Mouse (Mus musculus): ENCODE data around the gene Pten. TPM values are rescaled to one million over a fixed set of nuclear protein-coding genes. Genes with fewer than 3 reads are reported as not detected.
A peak's percentile ranks its signal among the peaks of the same experiment; 100 is the strongest.

The Pten gene
- total and polyA plus RNA-seq, 3 experiments = 24.1 to 41.5 (median 36.8) TPM

GRCm38 (mm10) chr19:32848041-32848440, 90.7 kb downstream of the Pten start:
- Histone ChIP-seq H3K4me2 (ENCODE audit: insufficient read depth, low read depth, poor library complexity, severe bottlenecking) (no peak overlapping the region), H3K4me3 (replicated peaks in 1 of 3; ENCODE audit: low read depth in 2 of 3, low read length in 2 of 3, poor library complexity in 1 of 3) (no peak overlapping the region), H3K27ac (ENCODE audit: insufficient read depth, low read depth) (no peak overlapping the region), H3K9ac (ENCODE audit: insufficient read depth, low read depth) (no peak overlapping the region), H3K36me3 (replicated peaks in 1 of 2; ENCODE audit: control insufficient read depth in 1 of 2, insufficient read depth in 1 of 2, low read length in 1 of 2) (no peaks in the 10 kb centered on the region), H3K79me2 (replicated peaks; ENCODE audit: control insufficient read depth, extremely low read depth, insufficient read depth, poor library complexity, severe bottlenecking) (no peaks in the 10 kb centered on the region), H3K27me3 (replicated peaks) (no peaks in the 10 kb centered on the region), H3K4me1 (ENCODE audit: control insufficient read depth in 1 of 2, insufficient read depth in 2 of 2) (no peaks in the 10 kb centered on the region), H3K9me3 (replicated peaks; ENCODE audit: low read length) (no peaks in the 10 kb centered on the region)
- in situ Hi-C loops (cut with MboI; ENCODE audit: low pct_ligation_motif_present, low pct_unique_long_range_greater_than_20kb, low sequenced_read_pairs) = no loop called here
- no peak for TF ChIP-seq NELFE (IDR thresholded peaks at IDR 0.05; ENCODE audit: low read depth, low read length)
- TF ChIP-seq MAZ (IDR thresholded peaks at IDR 0.05; ENCODE audit: low read depth, low read length) = no peak
- TF ChIP-seq RCOR1 (conservative IDR thresholded peaks at IDR 0.05; ENCODE audit: low read depth, low read length) = no peak
- no peak for TF ChIP-seq CTCF (conservative IDR thresholded peaks at IDR 0.05 in 1 of 2, IDR thresholded peaks at IDR 0.05 in 1 of 2; ENCODE audit: low read depth in 2 of 2, low read length in 2 of 2)
- no peak for TF ChIP-seq ZKSCAN1 (IDR thresholded peaks at IDR 0.05; ENCODE audit: borderline replicate concordance, low read depth, low read length)
- no peak for TF ChIP-seq SIN3A (IDR thresholded peaks at IDR 0.05; ENCODE audit: low read length)
- no peak for TF ChIP-seq UBTF (IDR thresholded peaks at IDR 0.05; ENCODE audit: low read depth, low read length)
- dilution Hi-C loops (cut with MboI; ENCODE audit: extremely low pct_ligation_motif_present, extremely low pct_unique_long_range_greater_than_20kb, low sequenced_read_pairs) = no loop called here
- DNase-seq (ENCODE audit: extremely low read depth) = no peak

- no peak overlapping the region for H3K4me2 ChIP-seq (ENCODE audit: insufficient read depth, low read depth, poor library complexity, severe bottlenecking)
- H3K79me2 ChIP-seq (replicated peaks; ENCODE audit: control insufficient read depth, extremely low read depth, insufficient read depth, poor library complexity, severe bottlenecking) = no peaks in the 10 kb centered on the region
- no peaks in the 10 kb centered on the region for H3K4me1 ChIP-seq (ENCODE audit: control insufficient read depth in 1 of 2, insufficient read depth in 2 of 2)
- no peak overlapping the region for H3K9ac ChIP-seq (ENCODE audit: insufficient read depth, low read depth)
- no peaks in the 10 kb centered on the region for H3K9me3 ChIP-seq (replicated peaks; ENCODE audit: low read length)
- DNase-seq (ENCODE audit: extremely low read depth) = no peak
- in situ Hi-C loops (cut with MboI; ENCODE audit: low pct_ligation_motif_present, low pct_unique_long_range_greater_than_20kb, low sequenced_read_pairs) (no loop called here), dilution Hi-C loops (cut with MboI; ENCODE audit: extremely low pct_ligation_motif_present, extremely low pct_unique_long_range_greater_than_20kb, low sequenced_read_pairs) (no loop called here)
- no peaks in the 10 kb centered on the region for H3K36me3 ChIP-seq (replicated peaks in 1 of 2; ENCODE audit: control insufficient read depth in 1 of 2, insufficient read depth in 1 of 2, low read length in 1 of 2)
- TF ChIP-seq USF1 (IDR thresholded peaks at IDR 0.05; ENCODE audit: low read depth, low read length) (no peak), JUN (IDR thresholded peaks at IDR 0.05; ENCODE audit: insufficient read depth, low read depth, low read length) (no peak), IRF4 (IDR thresholded peaks at IDR 0.05; ENCODE audit: low read depth, low read length) (no peak)
- no peak overlapping the region for H3K4me3 ChIP-seq (replicated peaks in 1 of 3; ENCODE audit: low read depth in 2 of 3, low read length in 2 of 3, poor library complexity in 1 of 3)
- no peak overlapping the region for H3K27ac ChIP-seq (ENCODE audit: insufficient read depth, low read depth)
- no peaks in the 10 kb centered on the region for H3K27me3 ChIP-seq (replicated peaks)
Observed at GRCm38 (mm10) chr19:32852306-32852705, 95.0 kb downstream of the Pten start.

GRCm38 (mm10) chr19:32861675-32862575, 104.6 kb downstream of the Pten start:
- Histone ChIP-seq H3K27ac (ENCODE audit: insufficient read depth, low read depth) (no peak overlapping the region), H3K4me1 (ENCODE audit: control insufficient read depth in 1 of 2, insufficient read depth in 2 of 2) (no peaks in the 10 kb centered on the region), H3K9me3 (replicated peaks; ENCODE audit: low read length) (no peaks in the 10 kb centered on the region), H3K79me2 (replicated peaks; ENCODE audit: control insufficient read depth, extremely low read depth, insufficient read depth, poor library complexity, severe bottlenecking) (no peaks in the 10 kb centered on the region), H3K36me3 (replicated peaks in 1 of 2; ENCODE audit: control insufficient read depth in 1 of 2, insufficient read depth in 1 of 2, low read length in 1 of 2) (no peaks in the 10 kb centered on the region), H3K27me3 (replicated peaks) (no peaks in the 10 kb centered on the region), H3K4me3 (replicated peaks in 1 of 3; ENCODE audit: low read depth in 2 of 3, low read length in 2 of 3, poor library complexity in 1 of 3) (no peak overlapping the region), H3K9ac (ENCODE audit: insufficient read depth, low read depth) (no peak overlapping the region), H3K4me2 (ENCODE audit: insufficient read depth, low read depth, poor library complexity, severe bottlenecking) (peak overlapping the region; percentile 78; the same call in 1 of the 2 replicates)
- dilution Hi-C loops (cut with MboI; ENCODE audit: extremely low pct_ligation_motif_present, extremely low pct_unique_long_range_greater_than_20kb, low sequenced_read_pairs) (no loop called here), in situ Hi-C loops (cut with MboI; ENCODE audit: low pct_ligation_motif_present, low pct_unique_long_range_greater_than_20kb, low sequenced_read_pairs) (no loop called here)
- TF ChIP-seq MXI1 (IDR thresholded peaks at IDR 0.05; ENCODE audit: low read depth, low read length) = no peak
- TF ChIP-seq BHLHE40 (IDR thresholded peaks at IDR 0.05; ENCODE audit: low read depth, low read length) = no peak
- no peak for TF ChIP-seq NELFE (IDR thresholded peaks at IDR 0.05; ENCODE audit: low read depth, low read length)
- no peak for TF ChIP-seq MAFK (IDR thresholded peaks at IDR 0.05; ENCODE audit: insufficient replicate concordance, low read length)
- TF ChIP-seq GABPA (IDR thresholded peaks at IDR 0.05; ENCODE audit: insufficient replicate concordance, low read depth, low read length) = no peak
- peak; percentile 57; the same call in 1 of the 2 replicates for TF ChIP-seq EP300 (IDR thresholded peaks at IDR 0.05; ENCODE audit: low read length)
- peak; percentile 33; the same call in 1 of the 2 replicates for TF ChIP-seq IRF4 (IDR thresholded peaks at IDR 0.05; ENCODE audit: low read depth, low read length)
- no peak for TF ChIP-seq ZMIZ1 (IDR thresholded peaks at IDR 0.05; ENCODE audit: low read depth, low read length)
- no peak for DNase-seq (ENCODE audit: extremely low read depth)
